ENCODE assay signal across 26 mouse cellular contexts in the genomic region with DNA sequence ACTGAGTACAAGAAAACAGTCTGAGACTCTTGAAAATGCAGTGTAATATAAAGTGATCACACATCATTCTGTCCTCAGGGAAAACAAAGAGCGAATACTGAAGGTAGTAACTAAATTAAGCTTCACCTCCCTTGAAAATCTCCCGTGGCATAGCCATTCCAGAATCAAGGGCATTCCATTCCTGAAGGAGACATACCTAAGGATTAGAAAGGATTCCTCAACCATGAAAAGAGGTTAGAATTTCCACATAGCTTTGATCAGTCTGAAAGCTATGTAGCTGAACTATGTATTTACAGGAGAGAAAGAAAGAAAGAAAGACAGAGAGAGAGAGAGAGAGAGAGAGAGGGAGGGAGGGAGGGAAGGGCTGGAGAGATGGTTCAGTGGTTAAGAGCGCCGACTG.
"Had no signal": no experiment of that assay in that cellular context is flagged by ENCODE, and none has a peak within 500 bp of the region (broad histone marks: within the 10 kb centered on the region; RNA-seq: fewer than 3 reads in every experiment).

No protein-coding gene starts in this region.

- H3K36me3 ChIP-seq: heart, embryonic 13.5 days; heart, embryonic 15.5 days; hindbrain, embryonic 13.5 days; hindbrain, embryonic 15.5 days; kidney, embryonic 15.5 days; limb, embryonic 13.5 days; limb, embryonic 15.5 days; liver, embryonic 12.5 days had no signal

- H3K27me3 ChIP-seq: heart, embryonic 13.5 days; heart, embryonic 15.5 days; hindbrain, embryonic 13.5 days; hindbrain, embryonic 15.5 days; kidney, embryonic 15.5 days; limb, embryonic 13.5 days; limb, embryonic 15.5 days; liver, embryonic 12.5 days had no signal

- H3K4me1 ChIP-seq: heart, embryonic 13.5 days; heart, embryonic 15.5 days; hindbrain, embryonic 13.5 days; hindbrain, embryonic 15.5 days; kidney, embryonic 15.5 days; limb, embryonic 13.5 days; limb, embryonic 15.5 days; liver, embryonic 12.5 days had no signal

- DNase-seq: gastrocnemius, postnatal 14 days; gastrocnemius, postnatal 36 days; heart, adult 11 months; heart, adult 2 months; heart, postnatal 14 days; heart, postnatal 36 days; kidney, adult 11 months; kidney, adult 2 months; kidney, adult 9 months; kidney, postnatal 10 days; kidney, postnatal 36 days; layer of hippocampus, adult 9-11 months; layer of hippocampus, postnatal 36 days; left cerebral cortex, postnatal 4 days had no signal

- ATAC-seq: hindbrain, postnatal 0 days; intestine, embryonic 16.5 days; liver, embryonic 12.5 days had no signal

- H3K4me3 ChIP-seq: heart, adult 2 months; heart, embryonic 13.5 days; heart, embryonic 15.5 days; hindbrain, embryonic 13.5 days; hindbrain, embryonic 15.5 days; kidney, embryonic 15.5 days; limb, embryonic 13.5 days; limb, embryonic 15.5 days; liver, embryonic 12.5 days had no signal

- H3K9me3 ChIP-seq: heart, embryonic 13.5 days; heart, embryonic 15.5 days; hindbrain, embryonic 13.5 days; hindbrain, embryonic 15.5 days; kidney, embryonic 15.5 days; limb, embryonic 13.5 days; limb, embryonic 15.5 days; liver, embryonic 12.5 days had no signal

- H3K9ac ChIP-seq: heart, embryonic 13.5 days; heart, embryonic 15.5 days; hindbrain, embryonic 13.5 days; hindbrain, embryonic 15.5 days; kidney, embryonic 15.5 days; limb, embryonic 13.5 days; limb, embryonic 15.5 days; liver, embryonic 12.5 days; liver, embryonic 14.5 days had no signal

- H3K27ac ChIP-seq: heart, adult 2 months; heart, embryonic 13.5 days; heart, embryonic 15.5 days; hindbrain, embryonic 13.5 days; hindbrain, embryonic 15.5 days; hindbrain, postnatal 0 days; kidney, embryonic 15.5 days; limb, embryonic 13.5 days; limb, embryonic 15.5 days; liver, embryonic 12.5 days; liver, embryonic 14.5 days had no signal

- H3K4me2 ChIP-seq: heart, embryonic 11.5 days; heart, embryonic 13.5 days; heart, embryonic 15.5 days; hindbrain, embryonic 13.5 days; hindbrain, embryonic 15.5 days; kidney, embryonic 15.5 days; limb, embryonic 13.5 days; limb, embryonic 15.5 days; liver, embryonic 12.5 days had no signal
